In the genomic region with DNA sequence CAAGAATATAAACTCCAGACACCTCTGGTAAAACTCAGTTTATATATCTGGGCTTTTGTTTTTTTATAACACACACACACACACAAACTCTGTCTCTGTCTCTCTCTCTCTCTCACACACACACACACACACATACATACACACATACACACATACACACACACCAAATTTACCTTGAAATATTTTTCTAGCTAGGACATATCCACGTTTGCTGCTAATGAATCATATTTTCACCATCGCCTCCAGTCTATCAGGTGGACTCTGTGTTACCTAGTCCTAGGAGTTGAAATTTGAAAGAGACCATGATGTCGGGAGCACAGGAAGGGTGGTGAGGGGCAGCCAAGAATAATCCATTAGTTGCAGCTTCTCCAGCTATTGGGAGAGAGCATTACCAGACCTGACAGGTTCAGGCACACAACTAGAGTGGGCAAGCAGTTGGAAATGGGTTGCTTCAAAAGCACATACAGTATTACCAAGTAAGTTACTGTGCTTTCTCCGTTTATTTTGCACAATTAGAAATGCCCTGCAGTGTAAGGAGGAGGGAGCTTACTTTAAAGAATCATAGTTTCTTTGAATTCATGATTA, we compare ENCODE assay signal across 17 mouse cellular contexts. TPM values are rescaled to one million over a fixed set of nuclear protein-coding genes. Genes with fewer than 3 reads are reported as not detected.
DNase-seq lines count a peak whose midpoint lies in the region; ATAC-seq and TF ChIP-seq lines count a peak whose summit lies in the region.
"Had no signal": no experiment of that assay in that cellular context is flagged by ENCODE, and none has a peak within 500 bp of the region (broad histone marks: within the 10 kb centered on the region; RNA-seq: fewer than 3 reads in every experiment).

No protein-coding gene starts in this region.

- H3K4me1 ChIP-seq in forebrain, embryonic 16.5 days (replicated peaks; ENCODE audit: control insufficient read depth, insufficient read depth, low read length): peaks cover 22% of the 10 kb centered on the region
- peaks cover 42% of the 10 kb centered on the region for H3K4me1 ChIP-seq in midbrain, embryonic 11.5 days (ENCODE audit: control insufficient read depth, insufficient read depth, low read length)
- H3K4me1 ChIP-seq in neural tube, embryonic 14.5 days (ENCODE audit: control insufficient read depth, insufficient read depth, low read length): peaks cover 27% of the 10 kb centered on the region
- H3K4me1 ChIP-seq in liver, embryonic 11.5 days (replicated peaks; ENCODE audit: control insufficient read depth, insufficient read depth, low read length): peaks cover 3% of the 10 kb centered on the region; the same call in 1 of the 2 replicates

- no peaks in the 10 kb centered on the region for H3K27me3 ChIP-seq in forebrain, embryonic 16.5 days (replicated peaks; ENCODE audit: control insufficient read depth, insufficient read depth, low read length)
- H3K27me3 ChIP-seq in midbrain, embryonic 11.5 days (ENCODE audit: control insufficient read depth, insufficient read depth, low read length): no peaks in the 10 kb centered on the region
- H3K27me3 ChIP-seq in neural tube, embryonic 14.5 days (ENCODE audit: control insufficient read depth, insufficient read depth, low read length): no peaks in the 10 kb centered on the region
- peaks cover 97% of the 10 kb centered on the region for H3K27me3 ChIP-seq in liver, embryonic 11.5 days (replicated peaks; ENCODE audit: control insufficient read depth, insufficient read depth, low read length)

- H3K4me3 ChIP-seq in layer of hippocampus, adult 2 months: peak overlapping the region; percentile 29; the same call in 1 of the 2 replicates
- H3K4me3 ChIP-seq in forebrain, embryonic 16.5 days (replicated peaks; ENCODE audit: low read length): peak overlapping the region; percentile 86
- peak overlapping the region; percentile 100 for H3K4me3 ChIP-seq in midbrain, embryonic 11.5 days (ENCODE audit: low read depth, low read length)
- H3K4me3 ChIP-seq in neural tube, embryonic 14.5 days (ENCODE audit: low read depth, low read length): peak overlapping the region; percentile 12; the same call in 1 of the 2 replicates
- no peak overlapping the region for H3K4me3 ChIP-seq in liver, embryonic 11.5 days (ENCODE audit: low read depth, low read length)
- H3K4me3 ChIP-seq: limb, embryonic 13.5 days had no signal

- H3K9me3 ChIP-seq in forebrain, embryonic 16.5 days (ENCODE audit: control insufficient read depth, low read length): no peaks in the 10 kb centered on the region
- H3K9me3 ChIP-seq in midbrain, embryonic 11.5 days (ENCODE audit: control insufficient read depth, low read length): no peaks in the 10 kb centered on the region
- H3K9me3 ChIP-seq in neural tube, embryonic 14.5 days (ENCODE audit: control insufficient read depth, low read length): no peaks in the 10 kb centered on the region
- no peaks in the 10 kb centered on the region for H3K9me3 ChIP-seq in liver, embryonic 11.5 days (ENCODE audit: control insufficient read depth, low read length)
- H3K9me3 ChIP-seq: limb, embryonic 13.5 days had no signal

- no peaks in the 10 kb centered on the region for H3K36me3 ChIP-seq in forebrain, embryonic 16.5 days (ENCODE audit: control insufficient read depth, insufficient read depth)
- no peaks in the 10 kb centered on the region for H3K36me3 ChIP-seq in midbrain, embryonic 11.5 days (ENCODE audit: control insufficient read depth, insufficient read depth, low read length)
- no peaks in the 10 kb centered on the region for H3K36me3 ChIP-seq in neural tube, embryonic 14.5 days (ENCODE audit: control insufficient read depth, insufficient read depth, low read length)
- H3K36me3 ChIP-seq in liver, embryonic 11.5 days (ENCODE audit: control insufficient read depth, insufficient read depth, low read length): no peaks in the 10 kb centered on the region
- H3K36me3 ChIP-seq: limb, embryonic 13.5 days had no signal

- ATAC-seq in forebrain, embryonic 16.5 days: no peak
- ATAC-seq in midbrain, embryonic 11.5 days (ENCODE audit: low FRiP score): no peak
- ATAC-seq in neural tube, embryonic 14.5 days (ENCODE audit: low read depth): no peak
- ATAC-seq in liver, embryonic 11.5 days (replicated peaks; ENCODE audit: low FRiP score): no peak

- WGBS in forebrain, embryonic 16.5 days: 13% methylated on average over 4 of the region's 4 CpGs
- 7% methylated on average over 4 of the region's 4 CpGs for WGBS in midbrain, embryonic 11.5 days
- 7% methylated on average over 4 of the region's 4 CpGs for WGBS in neural tube, embryonic 14.5 days
- 14% methylated on average over 4 of the region's 4 CpGs for WGBS in liver, embryonic 11.5 days

- H3K4me2 ChIP-seq in forebrain, embryonic 16.5 days (ENCODE audit: low read length): peak overlapping the region; percentile 94
- peak overlapping the region; percentile 97 for H3K4me2 ChIP-seq in midbrain, embryonic 11.5 days
- peak overlapping the region; percentile 95 for H3K4me2 ChIP-seq in neural tube, embryonic 14.5 days (ENCODE audit: low read depth, low read length)
- no peak overlapping the region for H3K4me2 ChIP-seq in liver, embryonic 11.5 days
- H3K4me2 ChIP-seq: heart, embryonic 11.5 days; limb, embryonic 13.5 days had no signal

- H3K9ac ChIP-seq in forebrain, embryonic 16.5 days (replicated peaks; ENCODE audit: low read depth, low read length): peak overlapping the region; percentile 89
- peak overlapping the region; percentile 93 for H3K9ac ChIP-seq in midbrain, embryonic 11.5 days (ENCODE audit: low read length)
- no peak overlapping the region for H3K9ac ChIP-seq in neural tube, embryonic 14.5 days (replicated peaks; ENCODE audit: low read depth, low read length)
- H3K9ac ChIP-seq in liver, embryonic 11.5 days (ENCODE audit: low read depth, low read length): no peak overlapping the region
- H3K9ac ChIP-seq: limb, embryonic 13.5 days had no signal

- intact Hi-C loops in heart, postnatal 14 days (cut with DNase I): no loop called here

- no peak for DNase-seq in layer of hippocampus, adult 2 months (ENCODE audit: low spot score in 2 of 2)
- no peak for DNase-seq in layer of hippocampus, adult 8-10 months (ENCODE audit: low spot score in 2 of 2)
- peak; percentile 91 for DNase-seq in midbrain, embryonic 11.5 days (ENCODE audit: low spot score, missing footprints)
- no peak for DNase-seq in liver, embryonic 11.5 days (ENCODE audit: low spot score)
- no peak for DNase-seq in B cell, adult 2 months
- no peak for DNase-seq in heart, postnatal 14 days
- DNase-seq: cerebellum, adult 8-10 months; kidney, postnatal 10 days; lung, adult 2 months; thymus, postnatal 25 days had no signal

- no peak for TF ChIP-seq CTCF in layer of hippocampus, adult 2 months (conservative IDR thresholded peaks at IDR 0.05)

- peak overlapping the region; percentile 98 for H3K27ac ChIP-seq in layer of hippocampus, adult 2 months
- peak overlapping the region; percentile 99 for H3K27ac ChIP-seq in forebrain, embryonic 16.5 days (ENCODE audit: low read length)
- H3K27ac ChIP-seq in midbrain, embryonic 11.5 days (ENCODE audit: low read depth, low read length): peak overlapping the region; percentile 93
- H3K27ac ChIP-seq in neural tube, embryonic 14.5 days (ENCODE audit: low read depth, low read length): no peak overlapping the region
- no peak overlapping the region for H3K27ac ChIP-seq in liver, embryonic 11.5 days (ENCODE audit: low read depth, low read length)
- H3K27ac ChIP-seq: limb, embryonic 13.5 days had no signal

RNA-seq across cellular contexts. Expression of a gene that starts 6.9 kb away (rescaled TPM):
- total RNA-seq in layer of hippocampus, adult 2 months (2021): 10 to 100 TPM; 60.7 to 66.4 TPM
- total RNA-seq in layer of hippocampus, adult 8-10 months (2022): 10 to 100 TPM; 52.0 to 63.0 (median 56.3) TPM
- polyA plus RNA-seq in forebrain, embryonic 16.5 days (2015; fragmentation: Nextera tagmentation; extraction: Ambion mirVana): 41.0 and 56.6 TPM in 2 replicates
- 26.3 and 27.9 TPM in 2 replicates for polyA plus RNA-seq in midbrain, embryonic 11.5 days (2014; fragmentation: Nextera tagmentation; extraction: Ambion mirVana)
- polyA plus RNA-seq in neural tube, embryonic 14.5 days (2014; fragmentation: Nextera tagmentation; extraction: Ambion mirVana): 10.4 and 11.0 TPM in 2 replicates
- polyA plus RNA-seq in liver, embryonic 11.5 days (2014; fragmentation: Nextera tagmentation; extraction: Ambion mirVana): 0.08 and 0.11 TPM in 2 replicates
- total RNA-seq in heart, postnatal 14 days (2021): not detected
- total RNA-seq: megakaryocyte progenitor cell, adult 5-6 weeks; MEL; neutrophil, adult 5-6 weeks had no signal

Comparison
In these comparisons a context has a peak if more than half of its experiments do, and no peak if none do; other contexts are left out.
1. H3K27ac ChIP-seq: peak in layer of hippocampus, adult 2 months (single experiment), forebrain, embryonic 16.5 days (single experiment) and midbrain, embryonic 11.5 days (single experiment); none in neural tube, embryonic 14.5 days (single experiment) and liver, embryonic 11.5 days (single experiment).
2. H3K9ac ChIP-seq: peak in forebrain, embryonic 16.5 days (single experiment) and midbrain, embryonic 11.5 days (single experiment); none in neural tube, embryonic 14.5 days (single experiment) and liver, embryonic 11.5 days (single experiment).
3. RNA of a gene that starts 6.9 kb away (polyA plus RNA-seq): 41.0 to 56.6 TPM in forebrain, embryonic 16.5 days, 26.3 to 27.9 TPM in midbrain, embryonic 11.5 days and 10.4 to 11.0 TPM in neural tube, embryonic 14.5 days; 0.08 to 0.11 TPM in liver, embryonic 11.5 days; every median in the first group is over 10 times any median in the second.